Mouse (Mus musculus): ENCODE data around the gene Anapc16.

Anapc16 gene

GRCm38 (mm10) chr10:60002673-60003212, at the start of gene Anapc16, which contains the start of gene Ascc1:
Anapc16 (minus strand) TSS chr10:60003135.
Ascc1 (plus strand) TSS chr10:60002805.
- in situ Hi-C loops (cut with MboI; ENCODE audit: unreplicated experiment in 2 of 2), result loop anchor here (5.0 kb wide), 2 partner anchors 50 to 105 kb away; partner anchors contain the start of gene Ddit4 (in 2 of the 2)

DNA sequence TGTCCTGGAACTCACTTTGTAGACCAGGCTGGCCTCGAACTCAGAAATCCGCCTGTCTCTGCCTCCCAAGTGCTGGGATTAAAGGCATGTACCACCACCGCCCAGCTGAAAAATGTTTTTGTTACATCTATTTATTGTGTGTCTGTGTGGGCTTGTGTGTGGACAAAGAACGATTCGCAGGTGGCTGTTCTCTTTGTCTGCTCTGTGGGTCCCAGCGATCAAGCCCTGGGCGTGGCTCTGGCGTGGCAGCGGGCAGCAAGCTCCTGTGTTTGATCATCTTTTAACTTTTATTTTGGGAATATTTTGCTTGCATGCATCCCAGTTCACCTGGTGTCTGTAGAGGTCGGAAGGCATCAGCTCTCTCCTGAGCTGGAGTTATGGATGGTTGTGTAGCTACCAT, 47.6 kb upstream of the Anapc16 start:
- in situ Hi-C loops (cut with MboI; ENCODE audit: unreplicated experiment in 2 of 2), result no loop called here

- in situ Hi-C loops (cut with MboI; ENCODE audit: unreplicated experiment in 2 of 2), result no loop called here
These were observed 43.8 kb upstream of the Anapc16 start for GRCm38 (mm10) chr10:60046696-60047095.

GRCm38 (mm10) chr10:60042350-60042922, 39.5 kb upstream of the Anapc16 start:
- in situ Hi-C loops (cut with MboI; ENCODE audit: unreplicated experiment in 2 of 2), result no loop called here

DNA sequence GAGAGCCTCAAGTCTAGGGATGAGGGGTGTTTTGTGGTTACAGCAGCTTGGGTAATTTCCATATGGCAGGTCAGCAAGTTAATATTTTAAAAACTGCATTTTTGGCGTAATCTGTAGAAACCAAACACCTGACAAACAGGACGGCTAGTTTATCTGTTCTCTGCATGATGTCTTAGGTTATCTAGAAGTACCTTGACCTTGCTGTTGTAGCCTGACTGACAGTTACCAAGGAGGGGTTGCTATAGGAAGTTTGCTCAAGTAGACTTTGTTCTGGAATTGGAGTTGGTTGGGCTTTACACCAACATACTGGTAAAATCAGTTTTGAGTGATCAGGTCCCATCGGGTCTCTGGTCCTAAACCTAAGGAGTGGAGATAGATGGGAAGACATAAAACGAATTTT, 32.8 kb upstream of the Anapc16 start:
- in situ Hi-C loops (cut with MboI; ENCODE audit: unreplicated experiment in 2 of 2), result no loop called here

GRCm38 (mm10) chr10:60034621-60035020, 31.7 kb upstream of the Anapc16 start:
- in situ Hi-C loops (cut with MboI; ENCODE audit: unreplicated experiment in 2 of 2), result no loop called here

- in situ Hi-C loops (cut with MboI; ENCODE audit: unreplicated experiment in 2 of 2), result no loop called here
These were observed 30.1 kb upstream of the Anapc16 start for GRCm38 (mm10) chr10:60033064-60033463.

DNA sequence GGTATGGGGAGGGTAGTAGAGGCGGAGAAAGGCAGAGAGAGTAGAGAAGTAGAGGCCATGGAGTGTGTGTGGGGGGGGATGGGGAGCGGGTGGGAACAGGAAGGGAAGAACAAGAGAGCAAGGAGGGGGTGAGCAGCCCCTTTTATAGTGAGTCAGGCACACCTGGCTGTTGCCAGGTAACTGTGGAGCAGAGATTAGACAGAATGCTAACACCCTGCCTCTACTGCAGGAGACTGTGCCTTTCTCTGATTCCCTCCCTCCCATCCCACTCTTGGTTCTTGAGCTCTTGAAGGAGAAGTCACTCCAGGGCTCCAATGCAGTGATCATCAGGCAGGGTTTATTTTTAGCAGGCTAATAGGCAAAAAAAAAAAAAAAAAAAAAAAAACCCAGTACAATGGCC, 29.7 kb upstream of the Anapc16 start:
- in situ Hi-C loops (cut with MboI; ENCODE audit: unreplicated experiment in 2 of 2), result no loop called here

- in situ Hi-C loops (cut with MboI; ENCODE audit: unreplicated experiment in 2 of 2), result no loop called here
These were observed 29.1 kb upstream of the Anapc16 start for GRCm38 (mm10) chr10:60031985-60032384.

- in situ Hi-C loops (cut with MboI; ENCODE audit: unreplicated experiment in 2 of 2), result no loop called here
These were observed 28.6 kb upstream of the Anapc16 start for GRCm38 (mm10) chr10:60031562-60031961.

DNA sequence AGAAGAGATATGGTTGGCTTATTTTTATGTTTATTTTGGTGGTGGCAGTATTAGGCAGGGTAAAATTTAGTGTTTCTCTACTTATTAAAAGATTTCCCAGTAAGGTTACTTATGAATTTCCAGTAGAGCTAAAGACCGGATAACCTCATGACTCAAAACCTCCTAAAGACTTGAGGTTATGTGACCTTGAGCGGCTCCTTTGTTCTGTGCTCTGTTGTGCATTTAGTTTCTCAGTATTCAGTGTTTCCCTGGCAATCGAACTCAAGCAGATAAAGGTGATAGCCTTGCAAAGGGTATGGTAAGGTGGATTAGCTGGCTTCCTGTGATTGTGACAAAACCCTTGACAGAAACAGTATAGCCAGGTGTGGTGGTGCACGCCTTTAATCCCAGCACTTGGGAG, 26.5 kb upstream of the Anapc16 start:
- in situ Hi-C loops (cut with MboI; ENCODE audit: unreplicated experiment in 2 of 2), result no loop called here

DNA sequence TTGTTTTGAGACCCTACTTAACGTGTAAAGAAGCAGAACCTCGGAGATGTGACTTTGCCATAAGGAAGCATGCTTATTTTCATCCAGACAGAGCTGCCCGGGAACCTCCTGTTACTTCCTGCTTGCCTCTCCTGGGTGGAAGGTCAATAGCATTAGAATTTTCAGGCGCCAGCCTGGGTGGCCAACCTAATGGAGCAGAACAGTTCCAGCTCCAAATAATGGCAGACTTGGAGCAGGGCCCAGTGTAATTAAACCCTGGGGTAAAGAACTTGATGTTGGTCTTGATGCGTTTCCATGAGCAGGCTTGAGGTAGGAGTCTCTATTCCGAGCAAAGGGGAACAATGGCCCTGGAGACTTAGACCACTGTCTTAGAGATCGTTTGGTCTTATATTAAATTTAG, 26.0 kb upstream of the Anapc16 start:
- in situ Hi-C loops (cut with MboI; ENCODE audit: unreplicated experiment in 2 of 2), result no loop called here

DNA sequence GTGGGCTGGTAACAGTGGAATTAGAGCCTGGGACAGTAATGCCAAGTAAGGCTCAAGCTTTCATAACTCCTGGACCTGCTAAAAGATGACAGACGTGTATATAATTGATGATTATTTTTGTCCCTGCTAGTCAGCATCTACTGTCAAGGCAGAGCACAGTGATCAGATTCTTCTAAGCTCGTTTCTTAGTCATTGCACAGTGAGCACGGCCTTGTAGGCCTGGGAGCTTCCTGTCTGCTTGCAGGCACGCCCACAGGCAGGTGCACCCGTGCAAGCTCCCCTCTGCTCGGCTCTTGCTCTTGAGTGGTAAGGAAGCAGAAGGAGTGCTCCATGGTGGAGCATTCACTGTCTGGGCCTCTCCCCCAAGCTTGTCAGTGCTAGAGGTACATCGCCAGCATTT, 25.2 kb upstream of the Anapc16 start:
- in situ Hi-C loops (cut with MboI; ENCODE audit: unreplicated experiment in 2 of 2), result no loop called here

GRCm38 (mm10) chr10:60027619-60028084, 24.7 kb upstream of the Anapc16 start:
- in situ Hi-C loops (cut with MboI; ENCODE audit: unreplicated experiment in 2 of 2), result no loop called here

GRCm38 (mm10) chr10:60026759-60027395, 23.9 kb upstream of the Anapc16 start:
- in situ Hi-C loops (cut with MboI; ENCODE audit: unreplicated experiment in 2 of 2), result no loop called here

- in situ Hi-C loops (cut with MboI; ENCODE audit: unreplicated experiment in 2 of 2), result no loop called here
These were observed 20.8 kb upstream of the Anapc16 start for GRCm38 (mm10) chr10:60023751-60024150.

- in situ Hi-C loops (cut with MboI; ENCODE audit: unreplicated experiment in 2 of 2), result loop anchor here in 1 of 2 experiments (10.0 kb wide), 1 partner anchor 126 kb away; no protein-coding TSS in a partner anchor
These were observed 16.4 kb upstream of the Anapc16 start for GRCm38 (mm10) chr10:60019299-60019698.

GRCm38 (mm10) chr10:60016223-60016622, 13.3 kb upstream of the Anapc16 start:
- in situ Hi-C loops (cut with MboI; ENCODE audit: unreplicated experiment in 2 of 2), result loop anchor here in 1 of 2 experiments (10.0 kb wide), 1 partner anchor 129 kb away; no protein-coding TSS in a partner anchor

GRCm38 (mm10) chr10:60009115-60009514, 6.2 kb upstream of the Anapc16 start:
- in situ Hi-C loops (cut with MboI; ENCODE audit: unreplicated experiment in 2 of 2), result loop anchor here in 1 of 2 experiments (5.0 kb wide), 1 partner anchor 117 kb away; no protein-coding TSS in a partner anchor

- in situ Hi-C loops (cut with MboI; ENCODE audit: unreplicated experiment in 2 of 2), result loop anchor here in 1 of 2 experiments (5.0 kb wide), 1 partner anchor 113 kb away; no protein-coding TSS in a partner anchor
These were observed 2.3 kb upstream of the Anapc16 start for GRCm38 (mm10) chr10:60005264-60005663.

GRCm38 (mm10) chr10:60003847-60004246, 912 bp upstream of the Anapc16 start:
- in situ Hi-C loops (cut with MboI; ENCODE audit: unreplicated experiment in 2 of 2), result loop anchor here (5.0 kb wide), 2 partner anchors 52 to 107 kb away; partner anchors contain the start of gene Ddit4 (in 2 of the 2)
